Mouse (Mus musculus): ENCODE measurements around the gene Sesn2. TPM values are rescaled to one million over a fixed set of nuclear protein-coding genes. Genes with fewer than 3 reads are reported as not detected.
A peak's percentile ranks its signal among the peaks of the same experiment; 100 is the strongest.

Gene Sesn2
- polyA plus RNA-seq, 1 experiment: 8.2 TPM

- Histone ChIP-seq H3K4me1 (ENCODE audit: control insufficient read depth, insufficient read depth, low read length) (peaks cover 6% of the 10 kb centered on the region), H3K4me3 (ENCODE audit: insufficient read depth, low read length) (peak within 1 kb of the TSS; percentile 77), H3K27ac (ENCODE audit: insufficient read depth, low read length) (peak within 1 kb of the TSS; percentile 89)
- TF ChIP-seq POLR2A (IDR thresholded peaks at IDR 0.05; ENCODE audit: extremely low read depth, insufficient read depth, low read length): peak; percentile 91
- TF ChIP-seq CTCF (IDR thresholded peaks at IDR 0.05; ENCODE audit: extremely low read depth, insufficient read depth, low read length): no peak
Observed at GRCm38 (mm10) chr4:132532981-132533916, 22.9 kb upstream of the Sesn2 start, which contains the start of gene Atpif1. Gene Atpif1 (minus strand): TSS chr4:132533659.

- Histone ChIP-seq H3K27ac (ENCODE audit: insufficient read depth, low read length) (peak overlapping the region; percentile 89), H3K4me3 (ENCODE audit: insufficient read depth, low read length) (peak overlapping the region; percentile 77), H3K4me1 (ENCODE audit: control insufficient read depth, insufficient read depth, low read length) (peaks cover 6% of the 10 kb centered on the region)
- TF ChIP-seq CTCF (IDR thresholded peaks at IDR 0.05; ENCODE audit: extremely low read depth, insufficient read depth, low read length) (no peak), POLR2A (IDR thresholded peaks at IDR 0.05; ENCODE audit: extremely low read depth, insufficient read depth, low read length) (no peak)
Observed at GRCm38 (mm10) chr4:132532496-132532895, 22.2 kb upstream of the Sesn2 start.

GRCm38 (mm10) chr4:132530033-132530804 is 19.9 kb upstream of the Sesn2 start:
- H3K27ac ChIP-seq (ENCODE audit: insufficient read depth, low read length): no peak overlapping the region
- H3K4me3 ChIP-seq (ENCODE audit: insufficient read depth, low read length): no peak overlapping the region
- TF ChIP-seq POLR2A (IDR thresholded peaks at IDR 0.05; ENCODE audit: extremely low read depth, insufficient read depth, low read length): no peak
- no peak for TF ChIP-seq CTCF (IDR thresholded peaks at IDR 0.05; ENCODE audit: extremely low read depth, insufficient read depth, low read length)
- peaks cover 2% of the 10 kb centered on the region; the same call in 1 of the 2 replicates for H3K4me1 ChIP-seq (ENCODE audit: control insufficient read depth, insufficient read depth, low read length)

- no peak overlapping the region for H3K27ac ChIP-seq (ENCODE audit: insufficient read depth, low read length)
- peaks cover 2% of the 10 kb centered on the region; the same call in 1 of the 2 replicates for H3K4me1 ChIP-seq (ENCODE audit: control insufficient read depth, insufficient read depth, low read length)
- TF ChIP-seq POLR2A (IDR thresholded peaks at IDR 0.05; ENCODE audit: extremely low read depth, insufficient read depth, low read length) (no peak), CTCF (IDR thresholded peaks at IDR 0.05; ENCODE audit: extremely low read depth, insufficient read depth, low read length) (no peak)
- H3K4me3 ChIP-seq (ENCODE audit: insufficient read depth, low read length): no peak overlapping the region
Observed at GRCm38 (mm10) chr4:132529344-132529743, 19.0 kb upstream of the Sesn2 start.

- Histone ChIP-seq H3K4me1 (ENCODE audit: control insufficient read depth, insufficient read depth, low read length) (peaks cover 2% of the 10 kb centered on the region; the same call in 1 of the 2 replicates), H3K4me3 (ENCODE audit: insufficient read depth, low read length) (no peak overlapping the region), H3K27ac (ENCODE audit: insufficient read depth, low read length) (no peak overlapping the region)
- TF ChIP-seq CTCF (IDR thresholded peaks at IDR 0.05; ENCODE audit: extremely low read depth, insufficient read depth, low read length) (no peak), POLR2A (IDR thresholded peaks at IDR 0.05; ENCODE audit: extremely low read depth, insufficient read depth, low read length) (no peak)
Observed at GRCm38 (mm10) chr4:132527917-132528522, 17.7 kb upstream of the Sesn2 start.

- TF ChIP-seq CTCF (IDR thresholded peaks at IDR 0.05; ENCODE audit: extremely low read depth, insufficient read depth, low read length): no peak
- TF ChIP-seq POLR2A (IDR thresholded peaks at IDR 0.05; ENCODE audit: extremely low read depth, insufficient read depth, low read length): no peak
- Histone ChIP-seq H3K4me1 (ENCODE audit: control insufficient read depth, insufficient read depth, low read length) (peaks cover 2% of the 10 kb centered on the region; the same call in 1 of the 2 replicates), H3K4me3 (ENCODE audit: insufficient read depth, low read length) (no peak overlapping the region), H3K27ac (ENCODE audit: insufficient read depth, low read length) (no peak overlapping the region)
Observed at GRCm38 (mm10) chr4:132526678-132527077, 16.4 kb upstream of the Sesn2 start.

- TF ChIP-seq CTCF (IDR thresholded peaks at IDR 0.05; ENCODE audit: extremely low read depth, insufficient read depth, low read length): no peak
- no peak for TF ChIP-seq POLR2A (IDR thresholded peaks at IDR 0.05; ENCODE audit: extremely low read depth, insufficient read depth, low read length)
- Histone ChIP-seq H3K4me3 (ENCODE audit: insufficient read depth, low read length) (no peak overlapping the region), H3K27ac (ENCODE audit: insufficient read depth, low read length) (no peak overlapping the region), H3K4me1 (ENCODE audit: control insufficient read depth, insufficient read depth, low read length) (no peaks in the 10 kb centered on the region)
Observed at GRCm38 (mm10) chr4:132524808-132525207, 14.5 kb upstream of the Sesn2 start.

- no peak overlapping the region for H3K27ac ChIP-seq (ENCODE audit: insufficient read depth, low read length)
- H3K4me3 ChIP-seq (ENCODE audit: insufficient read depth, low read length): no peak overlapping the region
- H3K4me1 ChIP-seq (ENCODE audit: control insufficient read depth, insufficient read depth, low read length): no peaks in the 10 kb centered on the region
- TF ChIP-seq CTCF (IDR thresholded peaks at IDR 0.05; ENCODE audit: extremely low read depth, insufficient read depth, low read length) (no peak), POLR2A (IDR thresholded peaks at IDR 0.05; ENCODE audit: extremely low read depth, insufficient read depth, low read length) (no peak)
Observed at GRCm38 (mm10) chr4:132524321-132524741, 14.0 kb upstream of the Sesn2 start.

GRCm38 (mm10) chr4:132519188-132519587 is 8.9 kb upstream of the Sesn2 start:
- Histone ChIP-seq H3K27ac (ENCODE audit: insufficient read depth, low read length) (no peak overlapping the region), H3K4me3 (ENCODE audit: insufficient read depth, low read length) (no peak overlapping the region), H3K4me1 (ENCODE audit: control insufficient read depth, insufficient read depth, low read length) (peaks cover 2% of the 10 kb centered on the region; the same call in 1 of the 2 replicates)
- TF ChIP-seq POLR2A (IDR thresholded peaks at IDR 0.05; ENCODE audit: extremely low read depth, insufficient read depth, low read length) (no peak), CTCF (IDR thresholded peaks at IDR 0.05; ENCODE audit: extremely low read depth, insufficient read depth, low read length) (no peak)

All from cortical plate, adult 2 months (tissue).